Comparison of ENCODE assay signal across 35 mouse cellular contexts in the genomic region with DNA sequence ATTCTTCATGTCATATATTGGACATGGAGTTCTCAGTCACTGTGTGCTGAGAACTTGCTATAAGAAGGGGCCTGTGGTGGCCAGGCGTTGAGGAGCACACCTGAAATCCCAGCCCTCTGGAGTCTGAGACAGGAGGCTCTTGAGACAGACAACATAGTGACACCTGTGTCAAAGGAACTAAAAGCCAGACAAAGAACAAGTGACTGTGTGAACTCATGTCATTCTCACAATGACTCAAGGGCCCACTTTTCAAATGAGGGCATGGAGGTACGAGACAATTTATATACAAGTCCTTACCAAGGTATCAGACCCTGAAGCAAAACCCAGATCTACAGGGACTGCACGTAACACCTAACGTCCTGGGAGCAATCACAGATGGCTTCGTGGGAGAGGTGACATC.
"Had no signal": no experiment of that assay in that cellular context is flagged by ENCODE, and none has a peak within 500 bp of the region (broad histone marks: within the 10 kb centered on the region; RNA-seq: fewer than 3 reads in every experiment).

No protein-coding gene starts in this region.

- H3K9me3 ChIP-seq: heart, embryonic 10.5 days; heart, embryonic 12.5 days; heart, embryonic 13.5 days; heart, embryonic 15.5 days; hindbrain, embryonic 10.5 days; hindbrain, embryonic 12.5 days; hindbrain, embryonic 13.5 days; hindbrain, embryonic 15.5 days; intestine, embryonic 15.5 days; kidney, embryonic 15.5 days had no signal

- H3K27me3 ChIP-seq: heart, embryonic 12.5 days; heart, embryonic 13.5 days; heart, embryonic 15.5 days; hindbrain, embryonic 12.5 days; hindbrain, embryonic 13.5 days; hindbrain, embryonic 15.5 days; intestine, embryonic 15.5 days; kidney, embryonic 15.5 days had no signal

- H3K4me1 ChIP-seq: heart, embryonic 12.5 days; heart, embryonic 13.5 days; heart, embryonic 15.5 days; hindbrain, embryonic 10.5 days; hindbrain, embryonic 12.5 days; hindbrain, embryonic 13.5 days; hindbrain, embryonic 15.5 days; intestine, embryonic 15.5 days; kidney, embryonic 15.5 days had no signal

- H3K9ac ChIP-seq: heart, embryonic 12.5 days; heart, embryonic 13.5 days; heart, embryonic 15.5 days; hindbrain, embryonic 12.5 days; hindbrain, embryonic 13.5 days; hindbrain, embryonic 14.5 days; hindbrain, embryonic 15.5 days; intestine, embryonic 15.5 days; kidney, embryonic 15.5 days had no signal

- ATAC-seq: hindbrain, embryonic 16.5 days; hindbrain, postnatal 0 days; inflammation-experienced regulatory T-cells, adult 6 months; intestine, embryonic 15.5 days; intestine, postnatal 0 days had no signal

- H3K36me3 ChIP-seq: heart, embryonic 10.5 days; heart, embryonic 12.5 days; heart, embryonic 13.5 days; heart, embryonic 15.5 days; hindbrain, embryonic 10.5 days; hindbrain, embryonic 12.5 days; hindbrain, embryonic 13.5 days; hindbrain, embryonic 15.5 days; intestine, embryonic 15.5 days; kidney, embryonic 15.5 days had no signal

- DNase-seq: heart, postnatal 10 days; heart, postnatal 14 days; heart, postnatal 36 days; heart, postnatal 4 days; kidney, adult 11 months; kidney, adult 18-20 months; kidney, adult 2 months; kidney, adult 8-10 months; kidney, adult 9 months; kidney, postnatal 10 days; kidney, postnatal 14 days; kidney, postnatal 25 days; kidney, postnatal 36 days; kidney, postnatal 4 days; layer of hippocampus, adult 9-11 months; layer of hippocampus, postnatal 36 days had no signal

- H3K27ac ChIP-seq: heart, embryonic 10.5 days; heart, embryonic 13.5 days; heart, embryonic 15.5 days; hindbrain, embryonic 10.5 days; hindbrain, embryonic 12.5 days; hindbrain, embryonic 13.5 days; hindbrain, embryonic 14.5 days; hindbrain, embryonic 15.5 days; hindbrain, postnatal 0 days; intestine, embryonic 15.5 days; kidney, embryonic 15.5 days; kidney, postnatal 0 days; layer of hippocampus, adult 2 months; left cerebral cortex, adult 2 months had no signal

- H3K4me2 ChIP-seq: heart, embryonic 11.5 days; heart, embryonic 12.5 days; heart, embryonic 13.5 days; heart, embryonic 15.5 days; hindbrain, embryonic 12.5 days; hindbrain, embryonic 13.5 days; hindbrain, embryonic 14.5 days; hindbrain, embryonic 15.5 days; intestine, embryonic 15.5 days; kidney, embryonic 15.5 days had no signal

- H3K4me3 ChIP-seq: heart, embryonic 10.5 days; heart, embryonic 12.5 days; heart, embryonic 13.5 days; heart, embryonic 15.5 days; hindbrain, embryonic 10.5 days; hindbrain, embryonic 12.5 days; hindbrain, embryonic 13.5 days; hindbrain, embryonic 15.5 days; intestine, embryonic 15.5 days; kidney, embryonic 15.5 days; layer of hippocampus, adult 2 months; left cerebral cortex, adult 2 months had no signal
